Mouse (Mus musculus): ENCODE results near the gene Dhtkd1. TPM values are rescaled to one million over a fixed set of nuclear protein-coding genes. Genes with fewer than 3 reads are reported as not detected.

Gene Dhtkd1
- polyA plus RNA-seq, 1 experiment from 2014 or later, result 4.6 TPM

GRCm38 (mm10) chr2:5877446-5877845 lies 65.1 kb downstream of the Dhtkd1 start:
- Histone ChIP-seq H3K27me3 (no peaks in the 10 kb centered on the region), H3K4me1 (no peaks in the 10 kb centered on the region), H3K27ac (no peak overlapping the region), H3K9me3 (replicated peaks) (no peaks in the 10 kb centered on the region), H3K9ac (no peak overlapping the region), H3K4me3 (replicated peaks) (no peak overlapping the region), H3K36me3 (peaks cover 90% of the 10 kb centered on the region), H3K4me2 (no peak overlapping the region)
- 70% methylated on average over 3 of the region's 3 CpGs for WGBS
- ATAC-seq (replicated peaks; ENCODE audit: low FRiP score), result no peak

DNA sequence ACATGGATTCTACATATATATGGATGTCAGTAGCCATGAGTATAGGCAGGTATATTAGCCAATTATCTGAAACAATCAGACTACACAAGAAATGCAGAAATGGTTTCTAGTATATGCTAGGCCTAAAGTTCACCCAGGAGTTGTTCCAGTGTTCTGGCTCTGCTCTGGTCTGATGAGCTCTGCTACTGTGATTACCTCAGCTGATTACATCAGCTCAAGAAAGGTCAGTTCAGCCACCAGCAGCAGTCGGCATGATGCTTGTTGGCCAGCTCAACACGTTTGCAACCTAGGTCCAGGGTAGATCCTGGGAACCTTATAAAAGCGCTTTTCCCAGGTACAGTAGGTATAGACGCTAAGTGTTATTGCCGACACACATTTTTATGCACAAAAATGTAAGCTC lies 72.8 kb downstream of the Dhtkd1 start:
- no peaks in the 10 kb centered on the region for H3K4me1 ChIP-seq
- H3K9me3 ChIP-seq (replicated peaks), result no peaks in the 10 kb centered on the region
- no peak overlapping the region for H3K4me2 ChIP-seq
- H3K4me3 ChIP-seq (replicated peaks), result no peak overlapping the region
- H3K36me3 ChIP-seq, result peaks cover 83% of the 10 kb centered on the region
- H3K27ac ChIP-seq, result no peak overlapping the region
- ATAC-seq (replicated peaks; ENCODE audit: low FRiP score), result no peak
- H3K9ac ChIP-seq, result no peak overlapping the region
- 90% methylated on average over 5 of the region's 5 CpGs for WGBS
- H3K27me3 ChIP-seq, result no peaks in the 10 kb centered on the region

GRCm38 (mm10) chr2:5867681-5868080 lies 74.9 kb downstream of the Dhtkd1 start:
- Histone ChIP-seq H3K4me3 (replicated peaks) (no peak overlapping the region), H3K27me3 (no peaks in the 10 kb centered on the region), H3K4me1 (no peaks in the 10 kb centered on the region), H3K27ac (no peak overlapping the region), H3K36me3 (peaks cover 83% of the 10 kb centered on the region), H3K4me2 (no peak overlapping the region), H3K9ac (no peak overlapping the region), H3K9me3 (replicated peaks) (no peaks in the 10 kb centered on the region)
- WGBS, result 89% methylated on average over 2 of the region's 2 CpGs
- ATAC-seq (replicated peaks; ENCODE audit: low FRiP score), result no peak

- 95% methylated on average over 3 of the region's 3 CpGs for WGBS
- Histone ChIP-seq H3K4me1 (no peaks in the 10 kb centered on the region), H3K36me3 (peaks cover 87% of the 10 kb centered on the region), H3K27ac (no peak within 1 kb of the TSS), H3K4me3 (replicated peaks) (no peak within 1 kb of the TSS), H3K9me3 (replicated peaks) (no peaks in the 10 kb centered on the region), H3K4me2 (no peak within 1 kb of the TSS), H3K9ac (no peak within 1 kb of the TSS), H3K27me3 (no peaks in the 10 kb centered on the region)
- ATAC-seq (replicated peaks; ENCODE audit: low FRiP score), result no peak
Observed at GRCm38 (mm10) chr2:5862834-5863233, 79.8 kb downstream of the Dhtkd1 start, which contains the start of gene Gm13199. TSS of gene Gm13199 (minus strand) at chr2:5862934.

- ATAC-seq (replicated peaks; ENCODE audit: low FRiP score), result no peak
- Histone ChIP-seq H3K9me3 (replicated peaks) (no peaks in the 10 kb centered on the region), H3K36me3 (peaks cover 42% of the 10 kb centered on the region), H3K4me2 (no peak overlapping the region), H3K27ac (no peak overlapping the region), H3K4me3 (replicated peaks) (no peak overlapping the region), H3K4me1 (no peaks in the 10 kb centered on the region), H3K9ac (no peak overlapping the region), H3K27me3 (no peaks in the 10 kb centered on the region)
- WGBS, result 84% methylated on average over 5 of the region's 5 CpGs
Observed at GRCm38 (mm10) chr2:5851866-5852265, 90.7 kb downstream of the Dhtkd1 start.

DNA sequence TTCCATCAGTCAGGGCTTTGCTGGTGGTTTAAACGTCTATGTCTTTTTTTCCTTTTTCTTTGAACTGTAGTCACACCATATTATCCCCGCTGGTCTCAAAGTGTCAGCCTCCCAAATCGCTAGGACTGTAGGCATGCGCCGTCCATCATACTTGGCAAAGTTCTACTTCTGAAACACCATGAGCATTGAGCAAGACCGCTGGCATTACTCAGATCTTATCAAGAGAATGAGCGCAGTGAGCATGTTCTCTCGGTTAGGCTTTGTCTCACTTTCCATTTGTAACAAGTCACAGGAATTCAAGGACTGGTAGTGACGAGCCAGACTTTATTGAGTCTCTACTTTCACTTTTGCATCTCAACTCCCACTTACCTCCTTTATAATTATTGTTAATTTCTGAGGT lies 91.5 kb downstream of the Dhtkd1 start:
- Histone ChIP-seq H3K27ac (no peak overlapping the region), H3K27me3 (no peaks in the 10 kb centered on the region), H3K9me3 (replicated peaks) (no peaks in the 10 kb centered on the region), H3K36me3 (peaks cover 38% of the 10 kb centered on the region), H3K4me2 (no peak overlapping the region), H3K4me1 (peaks cover 7% of the 10 kb centered on the region; the same call in 1 of the 2 replicates), H3K9ac (no peak overlapping the region), H3K4me3 (replicated peaks) (no peak overlapping the region)
- 90% methylated on average over 9 of the region's 9 CpGs for WGBS
- no peak for ATAC-seq (replicated peaks; ENCODE audit: low FRiP score)

Other genes starting within 250 kb of the Dhtkd1 start
- 1.9 and 2.4 TPM in 2 replicates for gene Camk1d, start 228.3 kb downstream of the Dhtkd1 start, polyA plus RNA-seq (2015; fragmentation: Nextera tagmentation; extraction: Ambion mirVana)
- gene Nudt5, start 97.8 kb downstream of the Dhtkd1 start, polyA plus RNA-seq (2015; fragmentation: Nextera tagmentation; extraction: Ambion mirVana), result 77.5 and 82.9 TPM in 2 replicates
- gene Cdc123, start 97.6 kb downstream of the Dhtkd1 start, polyA plus RNA-seq (2015; fragmentation: Nextera tagmentation; extraction: Ambion mirVana), result 304 and 323 TPM in 2 replicates
- 1.8 and 2.4 TPM in 2 replicates for gene Gm13199, start 79.9 kb downstream of the Dhtkd1 start, polyA plus RNA-seq (2015; fragmentation: Nextera tagmentation; extraction: Ambion mirVana)
- 88.7 and 99.8 TPM in 2 replicates for gene Sec61a2, start 47.4 kb downstream of the Dhtkd1 start, polyA plus RNA-seq (2015; fragmentation: Nextera tagmentation; extraction: Ambion mirVana)
- 10.7 and 11.5 TPM in 2 replicates for gene Upf2, start 8.7 kb upstream of the Dhtkd1 start, polyA plus RNA-seq (2015; fragmentation: Nextera tagmentation; extraction: Ambion mirVana)
- gene Proser2, start 187.4 kb upstream of the Dhtkd1 start, polyA plus RNA-seq (2015; fragmentation: Nextera tagmentation; extraction: Ambion mirVana), result 12.7 and 15.3 TPM in 2 replicates